Mouse (Mus musculus): ENCODE data around the gene Slain2.
"Not testable (repeated sequence)": the region's sequence is repeated elsewhere in the genome, so short reads cannot be mapped to it uniquely, and the experiment has no call there.

Gene Slain2

DNA sequence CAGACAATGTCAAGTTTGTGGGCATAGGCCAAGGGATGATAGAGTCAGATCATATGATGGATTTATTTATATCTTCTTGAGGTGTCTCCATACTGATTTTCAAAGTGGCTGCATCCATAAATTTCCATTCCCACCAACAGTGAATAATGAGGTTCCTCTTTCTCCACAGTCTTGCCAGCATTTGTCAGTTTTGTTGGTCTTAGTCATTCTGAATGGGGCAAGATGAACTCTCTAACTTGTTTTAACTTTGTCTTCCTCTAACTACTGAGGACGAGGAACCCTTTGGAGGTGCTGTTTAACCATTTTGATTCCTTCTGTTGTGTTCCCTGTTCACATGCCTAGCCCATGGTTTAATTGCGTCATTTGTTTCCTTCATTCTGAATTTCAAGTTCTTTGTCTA, 36.1 kb downstream of the Slain2 start:
- no peak for DNase-seq (ENCODE audit: low read depth, low spot score)

DNA sequence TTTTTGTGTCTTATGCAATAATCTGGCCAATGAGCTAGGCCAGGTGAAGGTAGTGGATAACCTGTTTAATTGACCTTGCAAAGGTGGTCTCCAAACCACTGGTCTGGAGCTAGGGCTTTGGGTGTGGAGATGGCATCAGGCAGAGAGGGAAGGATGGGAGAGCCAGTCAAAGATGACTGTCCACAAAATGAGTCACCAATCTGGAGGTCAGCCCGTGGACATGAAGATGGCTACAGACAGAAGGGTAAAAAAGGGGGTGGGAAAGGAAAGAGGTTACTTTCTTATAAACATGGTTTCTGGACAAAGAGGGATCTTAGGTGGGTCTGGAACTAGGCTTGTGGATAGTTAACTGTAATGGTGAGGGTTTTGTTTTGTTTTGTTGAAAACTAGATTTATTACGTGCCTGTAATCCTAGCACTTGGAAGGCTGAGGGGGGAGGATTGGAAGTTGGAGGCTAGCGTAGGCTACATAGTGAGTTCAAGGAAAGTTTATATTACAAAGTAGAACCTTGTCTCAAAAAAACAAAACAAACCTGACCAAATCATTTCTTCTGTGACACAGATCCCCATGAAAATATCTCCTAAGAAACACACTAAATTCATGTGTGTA, 40.0 kb downstream of the Slain2 start:
- no peak for DNase-seq (ENCODE audit: low read depth, low spot score)

- no peak for DNase-seq (ENCODE audit: low read depth, low spot score)
Observed at GRCm38 (mm10) chr5:72957281-72957680, 43.2 kb downstream of the Slain2 start.

DNA sequence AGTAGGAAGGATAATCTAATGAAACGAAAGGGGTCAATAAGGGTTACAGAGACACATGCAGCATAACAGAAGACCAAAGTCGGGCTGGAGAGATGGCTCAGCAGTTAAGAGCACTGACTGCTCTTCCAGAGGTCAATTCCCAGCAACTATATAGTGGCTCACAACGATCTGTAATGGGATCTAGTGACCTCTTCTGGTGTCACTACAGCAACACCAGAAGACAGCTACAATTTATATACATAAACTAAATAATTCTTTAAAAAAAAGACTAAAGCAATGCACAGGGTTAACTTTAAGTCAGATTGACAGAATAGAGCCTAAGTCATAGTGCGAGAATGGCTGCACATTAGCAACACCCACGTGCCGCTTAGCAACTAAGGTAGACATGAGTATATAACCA, 46.0 kb downstream of the Slain2 start:
- no peak for DNase-seq (ENCODE audit: low read depth, low spot score)

GRCm38 (mm10) chr5:72965706-72966105, 51.6 kb downstream of the Slain2 start:
- no peak for DNase-seq (ENCODE audit: low read depth, low spot score)

GRCm38 (mm10) chr5:72972435-72972834, 58.3 kb downstream of the Slain2 start:
- no peak for DNase-seq (ENCODE audit: low read depth, low spot score)

GRCm38 (mm10) chr5:72972934-72973333, 58.8 kb downstream of the Slain2 start:
- DNase-seq (ENCODE audit: low read depth, low spot score): no peak

DNA sequence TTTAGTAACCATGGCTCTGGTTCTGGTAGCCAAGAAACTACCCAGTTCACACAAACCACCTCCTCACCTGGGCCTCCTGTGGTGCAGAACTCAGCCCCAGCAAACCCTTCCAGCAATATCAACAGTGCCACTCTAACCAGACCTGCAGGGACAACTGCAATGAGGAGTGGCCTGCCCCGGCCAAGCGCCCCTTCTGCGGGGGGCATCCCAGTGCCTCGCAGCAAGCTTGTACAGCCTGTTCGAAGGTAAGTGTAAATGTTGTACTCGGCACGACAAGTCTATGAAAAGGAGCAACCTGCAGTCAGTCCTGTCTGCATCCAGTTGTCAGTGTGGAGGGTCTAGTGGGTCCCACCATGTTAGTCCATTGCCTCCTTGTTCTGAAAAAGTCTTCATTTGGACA, 60.5 kb downstream of the Slain2 start, which contains the start of gene Gm10135:
Gene Gm10135 (minus strand): TSS at position 101 of the 400 bp plus-strand sequence.
- DNase-seq (ENCODE audit: low read depth, low spot score): no peak

GRCm38 (mm10) chr5:72975996-72976395, 61.9 kb downstream of the Slain2 start:
- DNase-seq (ENCODE audit: low read depth, low spot score): no peak

- no peak for DNase-seq (ENCODE audit: low read depth, low spot score)
Observed at GRCm38 (mm10) chr5:72976539-72976938, 62.4 kb downstream of the Slain2 start.

DNA sequence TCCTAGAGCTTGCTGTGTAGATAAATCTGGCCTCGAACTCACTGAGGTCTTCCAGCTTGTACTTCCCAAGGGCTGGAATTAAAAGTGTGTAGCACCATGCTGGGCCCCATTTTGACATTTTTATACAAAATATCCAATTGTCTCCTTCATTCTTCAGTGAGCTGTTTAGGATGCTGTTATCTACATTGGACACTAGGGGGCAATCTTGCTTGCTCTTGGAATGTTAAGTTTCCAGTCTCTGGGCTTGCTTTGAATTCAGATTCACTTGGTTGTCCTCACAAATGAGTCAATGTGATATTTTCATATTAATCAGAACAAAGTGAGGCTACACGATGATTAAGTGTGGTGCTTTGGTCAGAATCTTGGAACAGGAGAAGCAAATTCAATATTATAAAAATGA, 70.0 kb downstream of the Slain2 start:
- peak; percentile 44 for DNase-seq (ENCODE audit: low read depth, low spot score)

DNA sequence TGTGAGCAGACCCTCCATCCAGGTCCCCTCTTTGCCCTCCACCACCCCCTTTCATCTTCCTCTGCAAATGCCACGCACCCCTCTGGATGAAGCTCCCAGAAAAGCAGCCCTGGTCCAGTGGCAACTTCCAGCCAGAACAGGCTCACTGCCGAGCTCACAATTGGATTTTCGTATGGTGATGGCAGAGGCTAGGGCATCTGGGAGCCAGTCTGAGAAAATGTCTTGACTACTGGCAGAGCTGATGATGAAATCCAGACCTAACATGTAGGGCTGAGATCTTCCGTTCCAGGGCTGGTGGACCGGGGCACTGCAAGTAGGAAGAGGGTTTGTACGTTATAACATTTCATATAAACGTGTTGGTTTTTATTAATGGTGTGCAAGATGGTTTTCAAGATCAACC, 73.7 kb downstream of the Slain2 start:
- no peak for DNase-seq (ENCODE audit: low read depth, low spot score)

DNA sequence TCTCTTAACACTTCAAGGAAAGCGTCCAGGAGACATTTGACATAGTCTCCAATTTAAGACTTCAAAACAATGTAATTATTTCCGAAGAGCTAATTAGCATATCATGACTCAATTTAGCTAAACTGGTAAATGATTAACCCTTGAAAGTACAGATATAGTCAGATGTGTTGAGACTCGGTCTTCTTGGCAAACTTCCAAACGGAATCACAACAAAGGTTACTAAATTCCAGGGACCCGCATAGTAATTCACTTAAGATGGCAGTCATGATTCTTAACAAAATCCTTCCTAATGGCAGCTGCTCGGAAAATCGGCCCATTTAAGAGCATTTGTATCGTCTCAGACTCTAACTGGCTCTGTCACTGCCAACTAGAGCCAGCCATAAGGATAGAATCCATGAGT, 75.7 kb downstream of the Slain2 start:
- DNase-seq (ENCODE audit: low read depth, low spot score): no peak

- no peak for DNase-seq (ENCODE audit: low read depth, low spot score)
Observed at GRCm38 (mm10) chr5:72992474-72992873, 78.4 kb downstream of the Slain2 start.

GRCm38 (mm10) chr5:72994424-72994823, 80.3 kb downstream of the Slain2 start:
- DNase-seq (ENCODE audit: low read depth, low spot score): no peak

DNA sequence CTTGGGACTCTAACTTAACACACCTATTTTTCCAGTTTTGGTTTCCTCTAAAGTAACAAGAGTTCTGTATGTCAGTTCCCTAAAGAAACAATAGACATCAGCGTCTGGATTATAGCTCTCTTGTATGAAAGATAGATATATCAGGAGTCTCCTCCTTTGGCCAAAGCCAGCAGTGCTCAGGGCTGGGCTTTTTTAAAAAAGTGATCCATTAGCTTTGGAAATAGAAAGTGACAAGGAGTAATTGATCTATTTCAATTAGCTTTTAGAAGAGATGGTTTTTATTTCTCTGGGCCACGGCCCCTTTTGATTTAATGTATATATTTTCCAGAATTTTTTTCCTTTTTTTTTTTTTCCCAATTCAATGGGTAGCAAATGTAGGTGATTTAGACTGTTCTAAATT, 80.8 kb downstream of the Slain2 start:
- DNase-seq (ENCODE audit: low read depth, low spot score): no peak

GRCm38 (mm10) chr5:72995379-72995778, 81.3 kb downstream of the Slain2 start:
- no peak for DNase-seq (ENCODE audit: low read depth, low spot score)

DNA sequence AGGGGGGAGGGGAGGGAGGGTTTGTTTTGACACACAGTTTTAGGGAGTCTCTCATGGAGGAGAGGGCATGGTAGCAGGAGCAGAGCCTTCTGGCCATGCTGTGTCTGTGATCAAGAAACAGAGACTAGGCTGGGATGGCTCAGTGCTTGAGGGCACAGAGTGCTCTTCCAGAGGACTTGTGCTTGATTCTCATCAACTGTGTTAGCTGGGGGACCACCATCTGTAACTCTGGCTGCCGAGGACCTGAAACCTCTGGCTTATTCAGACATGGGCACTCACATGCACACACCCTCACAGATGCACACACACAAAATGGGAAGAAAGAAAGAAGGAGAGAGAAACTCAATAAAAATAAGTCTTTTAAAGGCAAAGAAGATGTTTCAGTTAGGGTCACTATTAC, 84.4 kb downstream of the Slain2 start:
- DNase-seq (ENCODE audit: low read depth, low spot score): not testable (repeated sequence)

GRCm38 (mm10) chr5:73004046-73004445, 89.9 kb downstream of the Slain2 start:
- no peak for DNase-seq (ENCODE audit: low read depth, low spot score)

- peak; percentile 9 for DNase-seq (ENCODE audit: low read depth, low spot score)
Observed at GRCm38 (mm10) chr5:73006784-73007581, 92.9 kb downstream of the Slain2 start, which contains the start of gene Slc10a4. Gene Slc10a4 (plus strand): TSS chr5:73006883.

GRCm38 (mm10) chr5:73007582-73007959, 93.5 kb downstream of the Slain2 start:
- DNase-seq (ENCODE audit: low read depth, low spot score): no peak

DNA sequence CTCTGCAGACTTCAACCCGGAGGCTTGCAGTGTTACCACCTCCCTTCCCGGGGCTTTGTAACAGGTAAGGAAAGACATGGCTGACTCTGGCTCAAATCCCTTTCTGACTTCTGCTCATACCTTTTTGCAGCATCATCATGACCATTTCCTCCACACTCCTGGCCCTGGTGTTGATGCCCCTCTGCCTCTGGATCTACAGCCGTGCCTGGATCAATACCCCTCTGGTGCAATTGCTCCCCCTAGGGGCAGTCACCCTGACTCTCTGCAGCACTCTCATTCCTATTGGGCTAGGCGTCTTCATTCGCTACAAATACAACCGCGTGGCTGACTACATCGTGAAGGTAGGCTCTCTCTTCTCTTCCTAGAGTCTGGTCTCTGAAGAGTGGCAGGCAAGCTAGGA, 94.1 kb downstream of the Slain2 start:
- peak; percentile 20 for DNase-seq (ENCODE audit: low read depth, low spot score)

DNA sequence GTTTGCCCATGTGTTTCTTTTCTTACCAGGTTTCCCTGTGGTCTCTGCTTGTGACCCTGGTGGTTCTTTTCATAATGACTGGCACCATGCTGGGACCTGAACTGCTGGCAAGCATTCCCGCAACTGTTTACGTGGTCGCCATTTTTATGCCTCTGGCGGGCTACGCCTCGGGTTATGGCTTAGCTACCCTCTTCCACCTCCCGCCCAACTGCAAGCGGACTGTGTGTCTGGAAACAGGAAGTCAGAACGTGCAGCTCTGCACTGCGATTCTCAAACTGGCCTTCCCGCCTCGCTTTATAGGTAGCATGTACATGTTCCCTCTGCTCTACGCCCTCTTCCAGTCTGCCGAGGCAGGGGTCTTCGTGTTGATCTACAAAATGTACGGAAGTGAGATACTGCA, 97.7 kb downstream of the Slain2 start:
- DNase-seq (ENCODE audit: low read depth, low spot score): not testable (repeated sequence)

All from CD4-positive helper T cell, adult 2 months (primary cell).